Mouse (Mus musculus) right cerebral cortex, adult 18-20 months (tissue): Measurements from ENCODE around the gene Szrd1.
A peak's percentile ranks its signal among the peaks of the same experiment; 100 is the strongest.

Source experiments
- DNase-seq: peaks from one replicate; pipeline ENCODE4 v3.0.0; 2022; ENCODE audit warnings: mixed read lengths

The Szrd1 gene

GRCm38 (mm10) chr4:141066709-141067515, 72.7 kb downstream of the Szrd1 start:
- DNase-seq, result no peak

- DNase-seq, result peak; percentile 85
Measured at GRCm38 (mm10) chr4:141065123-141065522, 74.5 kb downstream of the Szrd1 start.

DNA sequence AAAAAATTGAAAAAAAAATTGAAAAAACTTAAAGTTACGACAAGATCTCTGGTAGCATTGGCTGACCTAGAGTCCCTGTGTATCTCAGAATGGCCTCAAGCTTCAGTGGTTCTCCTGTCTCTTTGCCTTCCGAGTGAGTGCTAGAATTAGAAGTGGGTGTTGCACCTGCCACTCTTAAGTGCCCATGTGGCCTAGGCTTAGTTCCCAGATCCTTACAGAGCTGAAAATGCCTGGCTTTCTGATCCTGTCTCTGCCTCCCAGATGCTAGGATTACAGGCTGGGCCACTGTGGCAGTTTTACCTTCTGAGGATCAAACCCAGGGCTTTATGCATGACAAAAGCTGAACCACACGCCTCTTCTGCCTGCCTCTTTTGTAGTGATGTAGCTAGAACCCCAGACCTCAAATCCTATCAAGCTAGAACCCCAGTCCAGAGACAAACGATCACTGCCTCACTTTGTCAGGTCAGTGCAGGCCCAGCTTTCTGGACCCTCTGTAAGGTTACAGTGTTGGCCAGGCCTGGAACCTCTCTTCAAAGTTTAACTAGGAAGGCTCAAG, 75.4 kb downstream of the Szrd1 start:
- DNase-seq, result no peak
